In the genomic region with DNA sequence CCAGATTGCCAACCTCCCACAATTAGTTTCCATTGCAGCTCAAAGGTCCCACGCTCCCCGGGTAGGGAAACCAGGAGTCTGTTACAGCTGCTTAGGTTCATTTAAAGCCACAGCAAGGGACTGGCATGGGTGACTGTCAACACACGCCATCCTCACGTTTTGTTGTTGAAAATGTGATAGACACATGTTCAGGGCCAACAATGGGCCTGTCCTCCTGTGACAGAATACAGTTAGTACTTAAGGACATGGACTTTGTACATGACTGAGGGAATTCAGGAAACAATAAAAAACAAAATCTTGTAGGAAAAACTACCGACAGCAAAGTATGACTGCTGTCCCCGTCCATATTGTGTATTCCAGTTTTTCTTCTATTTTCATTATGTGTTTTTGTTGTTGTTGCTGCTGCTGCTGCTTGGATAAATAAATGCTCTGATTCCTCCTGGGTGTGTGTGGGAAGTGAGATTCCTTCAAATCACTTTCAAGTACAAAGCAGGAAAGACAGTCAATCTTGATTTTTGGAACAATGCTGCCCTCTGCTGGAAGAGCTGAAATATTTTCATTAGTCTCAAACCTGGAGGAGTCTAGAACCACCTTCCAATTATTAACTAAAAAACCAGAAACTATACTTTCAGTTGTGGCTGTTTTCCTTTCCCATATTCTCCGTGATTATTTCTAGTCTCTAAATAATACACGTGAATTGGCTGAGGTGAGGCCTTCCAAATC, we compare ENCODE assay signal across 9 mouse cellular contexts. TPM values are rescaled to one million over a fixed set of nuclear protein-coding genes. Genes with fewer than 3 reads are reported as not detected.
DNase-seq lines count a peak whose midpoint lies in the region; ATAC-seq and TF ChIP-seq lines count a peak whose summit lies in the region.
"Had no signal": no experiment of that assay in that cellular context is flagged by ENCODE, and none has a peak within 500 bp of the region (broad histone marks: within the 10 kb centered on the region; RNA-seq: fewer than 3 reads in every experiment).

No protein-coding gene starts in this region.

- H3K4me2 ChIP-seq in hindbrain, embryonic 16.5 days (ENCODE audit: low read length): no peak overlapping the region

- peak; percentile 57 for DNase-seq in thymus, adult 2 months
- no peak for DNase-seq in thymus, adult 18-20 months
- peak; percentile 80 for DNase-seq in adrenal gland, postnatal 14 days
- DNase-seq in limb, embryonic 10.5 days (ENCODE audit: low spot score): peak; percentile 53
- DNase-seq in naive thymus-derived CD4-positive, alpha-beta T cell, adult 2 months (ENCODE audit: low read depth): peak; percentile 80
- peak; percentile 45 for DNase-seq in yolk sac, embryonic 10.5 days (ENCODE audit: low spot score)

- no peaks in the 10 kb centered on the region for H3K9me3 ChIP-seq in hindbrain, embryonic 16.5 days (ENCODE audit: control insufficient read depth, low read length)
- no peaks in the 10 kb centered on the region for H3K9me3 ChIP-seq in limb, embryonic 10.5 days (replicated peaks)

- WGBS in thymus, adult 2 months: 76% methylated on average over 8 of the region's 8 CpGs
- 59% methylated on average over 8 of the region's 8 CpGs for WGBS in hindbrain, embryonic 16.5 days
- WGBS in limb, embryonic 10.5 days: 72% methylated on average over 8 of the region's 8 CpGs

- H3K4me3 ChIP-seq in thymus, adult 2 months (ENCODE audit: control insufficient read depth, insufficient read depth, low read length): no peak overlapping the region
- H3K4me3 ChIP-seq in hindbrain, embryonic 16.5 days (ENCODE audit: low read length): no peak overlapping the region
- no peak overlapping the region for H3K4me3 ChIP-seq in limb, embryonic 10.5 days
- H3K4me3 ChIP-seq: myocyte had no signal

- 0 out of 2 replicates have a peak, but pooled peaks have one; percentile 57 for ATAC-seq in erythroid progenitor cell, adult 5-6 weeks (replicated peaks; ENCODE audit: low FRiP score, poor library complexity, severe bottlenecking)
- peak; percentile 55 for ATAC-seq in hindbrain, embryonic 16.5 days

- no peak overlapping the region for H3K9ac ChIP-seq in hindbrain, embryonic 16.5 days (ENCODE audit: low read depth, low read length)

- no peaks in the 10 kb centered on the region; the same call in 1 of the 2 replicates for H3K4me1 ChIP-seq in thymus, adult 2 months (replicated peaks; ENCODE audit: control insufficient read depth, insufficient read depth, low read length)
- peaks cover 4% of the 10 kb centered on the region for H3K4me1 ChIP-seq in hindbrain, embryonic 16.5 days (ENCODE audit: control insufficient read depth, insufficient read depth, low read depth, low read length)
- H3K4me1 ChIP-seq in limb, embryonic 10.5 days: peaks cover 7% of the 10 kb centered on the region

- H3K27ac ChIP-seq in thymus, adult 2 months (ENCODE audit: control insufficient read depth, insufficient read depth, low read length): no peak overlapping the region
- no peak overlapping the region for H3K27ac ChIP-seq in hindbrain, embryonic 16.5 days (ENCODE audit: low read depth, low read length)
- no peak overlapping the region for H3K27ac ChIP-seq in limb, embryonic 10.5 days

- H3K27me3 ChIP-seq in thymus, adult 2 months (ENCODE audit: control insufficient read depth, insufficient read depth, low read length): no peaks in the 10 kb centered on the region
- no peaks in the 10 kb centered on the region for H3K27me3 ChIP-seq in hindbrain, embryonic 16.5 days (replicated peaks; ENCODE audit: control insufficient read depth, insufficient read depth, low read length)
- H3K27me3 ChIP-seq in limb, embryonic 10.5 days (ENCODE audit: low read depth, poor library complexity, severe bottlenecking): no peaks in the 10 kb centered on the region

- TF ChIP-seq CTCF in thymus, adult 2 months (IDR thresholded peaks at IDR 0.05; ENCODE audit: borderline replicate concordance, control insufficient read depth, extremely low read depth, insufficient read depth, low read length, poor library complexity): no peak

- no peaks in the 10 kb centered on the region for H3K36me3 ChIP-seq in thymus, adult 2 months (ENCODE audit: control insufficient read depth, insufficient read depth, low read length)
- no peaks in the 10 kb centered on the region for H3K36me3 ChIP-seq in hindbrain, embryonic 16.5 days (ENCODE audit: control insufficient read depth, insufficient read depth, low read length)
- no peaks in the 10 kb centered on the region for H3K36me3 ChIP-seq in limb, embryonic 10.5 days

- TF ChIP-seq POLR2A in thymus, adult 2 months (IDR thresholded peaks at IDR 0.05; ENCODE audit: control insufficient read depth, extremely low read depth, insufficient read depth, low read length, poor library complexity): no peak

RNA-seq across cellular contexts. Expression of a gene that starts 5.6 kb away (rescaled TPM):
- 4.1 and 5.0 TPM in 2 replicates for polyA plus RNA-seq in thymus, adult 2 months (2012; rRNA removed)
- 40.5 and 45.4 TPM in 2 replicates for total RNA-seq in adrenal gland, postnatal 14 days (2021)
- 8.3 and 12.6 TPM in 2 replicates for total RNA-seq in erythroid progenitor cell, adult 5-6 weeks (2015; ENCODE audit: low replicate concordance)
- total RNA-seq in erythroid progenitor cell, adult 5-6 weeks (2017; ENCODE audit: low replicate concordance): 8.9 and 13.3 TPM in 2 replicates
- 74.3 and 74.7 TPM in 2 replicates for polyA plus RNA-seq in hindbrain, embryonic 16.5 days (2015; fragmentation: Nextera tagmentation; extraction: Ambion mirVana)
- polyA plus RNA-seq in limb, embryonic 10.5 days (2016; fragmentation: Nextera tagmentation; extraction: Ambion mirVana): 89.8 and 111 TPM in 2 replicates

RNA-seq across cellular contexts. Expression of a gene that starts 5.7 kb away (rescaled TPM):
- polyA plus RNA-seq in thymus, adult 2 months (2012; rRNA removed): 15.3 and 17.4 TPM in 2 replicates
- 11.2 and 12.5 TPM in 2 replicates for total RNA-seq in adrenal gland, postnatal 14 days (2021)
- 2.9 and 4.3 TPM in 2 replicates for total RNA-seq in erythroid progenitor cell, adult 5-6 weeks (2015; ENCODE audit: low replicate concordance)
- 4.9 TPM in 1 of 2 replicates, not detected in the other for total RNA-seq in erythroid progenitor cell, adult 5-6 weeks (2017; ENCODE audit: low replicate concordance)
- polyA plus RNA-seq in hindbrain, embryonic 16.5 days (2015; fragmentation: Nextera tagmentation; extraction: Ambion mirVana): 32.3 and 32.9 TPM in 2 replicates
- polyA plus RNA-seq in limb, embryonic 10.5 days (2016; fragmentation: Nextera tagmentation; extraction: Ambion mirVana): 27.3 and 29.6 TPM in 2 replicates

Comparison
In these comparisons a context has a peak if more than half of its experiments do, and no peak if none do; other contexts are left out.
1. DNase-seq: peak in thymus, adult 2 months (single experiment), adrenal gland, postnatal 14 days (single experiment), limb, embryonic 10.5 days (single experiment), naive thymus-derived CD4-positive, alpha-beta T cell, adult 2 months (single experiment) and yolk sac, embryonic 10.5 days (single experiment); none in thymus, adult 18-20 months (0 of 2).
2. RNA of a gene that starts 5.6 kb away (polyA plus RNA-seq): 89.8 to 111 TPM in limb, embryonic 10.5 days and 74.3 to 74.7 TPM in hindbrain, embryonic 16.5 days; 4.1 to 5.0 TPM in thymus, adult 2 months; every median in the first group is over 10 times any median in the second.